Mouse (Mus musculus) intestine, embryonic 14.5 days (tissue): ENCODE data around the gene Tas1r1. TPM values are rescaled to one million over a fixed set of nuclear protein-coding genes. Genes with fewer than 3 reads are reported as not detected.
A peak's percentile ranks its signal among the peaks of the same experiment; 100 is the strongest.

ENCODE experiments used
- ATAC-seq: fragments of 200-750 bp; cut with Nextera tagmentation; replicated peaks from 2 replicates; pipeline ENCODE4 v1.8.0; 2017; ENCODE audit warnings: low read depth, moderate number of reproducible peaks, moderate TSS enrichment, moderate library complexity; ENCODE audit not compliant: low FRiP score, low TSS enrichment
- DNase-seq: peaks from one replicate; pipeline ENCODE4 v3.0.0-alpha.2; 2018; ENCODE audit warnings: low spot score
- H3K27ac ChIP-seq: fragments of 300-500 bp; sonication (generic); 2 replicates; pipeline ENCODE4 v1.5.1; 2014; ENCODE audit warnings: low read depth, mild to moderate bottlenecking, control low read depth
- H3K27me3 ChIP-seq: fragments of 300-500 bp; sonication (generic); replicated peaks from 2 replicates; pipeline ENCODE4 v1.6.1; 2014; ENCODE audit warnings: low read length, control low read depth; ENCODE audit not compliant: control insufficient read depth, insufficient read depth
- H3K36me3 ChIP-seq: fragments of 300-500 bp; sonication (generic); 2 replicates; pipeline ENCODE4 v1.6.1; 2014; ENCODE audit warnings: low read length, control low read depth; ENCODE audit not compliant: control insufficient read depth, insufficient read depth
- H3K4me1 ChIP-seq: fragments of 300-500 bp; sonication (generic); replicated peaks from 2 replicates; pipeline ENCODE4 v1.6.1; 2014; ENCODE audit warnings: low read length, control low read depth, mixed read lengths; ENCODE audit not compliant: control insufficient read depth, insufficient read depth
- H3K4me2 ChIP-seq: fragments of 300-500 bp; sonication (generic); 2 replicates; pipeline ENCODE4 v1.6.1; 2014; ENCODE audit warnings: low read length
- H3K4me3 ChIP-seq: fragments of 300-500 bp; sonication (generic); 2 replicates; pipeline ENCODE4 v1.5.1; 2014; ENCODE audit warnings: low read depth, low read length, control low read depth, mixed read lengths
- H3K9ac ChIP-seq: fragments of 300-500 bp; sonication (generic); 2 replicates; pipeline ENCODE4 v1.6.1; 2014; ENCODE audit warnings: mild to moderate bottlenecking, low read length
- H3K9me3 ChIP-seq: fragments of 300-500 bp; sonication (generic); 2 replicates; pipeline ENCODE4 v1.6.1; 2016; ENCODE audit warnings: low read length, control low read depth; ENCODE audit not compliant: control insufficient read depth
- WGBS: fragments of 180-500 bp; shearing (Covaris S2); extraction: QIAGEN DNeasy Blood & Tissue Kit; methylation state at CpG from one replicate; pipeline ENCODE4 v1.1.7; 2014; 5-methylcytosine and 5-hydroxymethylcytosine counted together
- polyA plus RNA-seq: library from polyadenylated mRNA; unstranded; fragments of >200 nt; fragmentation: Nextera tagmentation; extraction: Ambion mirVana; gene quantifications from 2 replicates; pipeline ENCODE4 v1.2.1, GENCODE M21; 2014

Gene Tas1r1
- polyA plus RNA-seq, 1 experiment from 2014 or later = 0.14 TPM

DNA sequence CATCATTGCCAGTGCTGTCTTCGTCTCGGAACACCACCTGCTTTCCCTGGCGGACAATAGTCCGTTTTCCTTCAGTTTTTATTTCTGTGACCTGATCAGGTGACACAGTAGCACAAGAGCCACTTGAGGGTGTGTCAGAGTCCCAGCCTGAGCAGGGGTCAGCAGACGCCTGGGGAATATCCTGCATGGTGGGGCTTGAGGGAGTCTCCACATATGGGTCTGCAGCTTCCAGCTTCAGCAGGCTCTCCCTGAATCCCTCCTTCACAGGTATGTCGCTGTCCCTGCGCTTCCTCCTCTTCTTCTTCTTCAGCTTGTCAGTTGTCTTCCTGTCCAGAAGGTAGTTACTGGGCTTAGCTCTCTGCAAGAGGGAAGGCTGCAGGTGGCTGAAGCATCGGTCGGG is 46.3 kb downstream of the Tas1r1 start:
- Histone ChIP-seq H3K4me2 (no peak overlapping the region), H3K9me3 (no peaks in the 10 kb centered on the region), H3K4me3 (no peak overlapping the region), H3K27ac (no peak overlapping the region), H3K4me1 (peaks cover 16% of the 10 kb centered on the region), H3K9ac (no peak overlapping the region), H3K27me3 (no peaks in the 10 kb centered on the region), H3K36me3 (peaks cover 32% of the 10 kb centered on the region)
- ATAC-seq = no peak
- 92% methylated on average over 9 of the region's 9 CpGs for WGBS
- no peak for DNase-seq

DNA sequence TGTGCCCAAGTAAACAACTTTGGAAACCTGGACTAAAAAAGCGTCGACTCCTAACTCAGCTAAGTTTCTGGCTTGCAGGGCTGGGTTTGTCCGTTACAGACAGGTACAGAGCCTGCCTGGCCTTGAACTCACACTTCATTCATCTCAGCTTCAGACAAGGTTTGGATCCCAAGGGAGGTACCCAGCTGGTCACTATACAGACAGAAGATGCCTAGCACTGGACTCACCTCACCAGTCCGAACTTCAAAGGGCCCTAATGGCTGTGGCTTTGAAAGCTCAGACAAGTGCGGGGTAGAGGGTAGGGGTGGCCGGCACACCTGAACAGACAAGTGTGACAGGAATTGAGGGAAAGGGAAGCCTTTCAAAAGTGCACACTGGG is 49.3 kb downstream of the Tas1r1 start:
- ATAC-seq (peak; percentile 21; the same call in 1 of the 2 replicates), DNase-seq (no peak)
- Histone ChIP-seq H3K4me2 (peak overlapping the region; percentile 91), H3K27me3 (no peaks in the 10 kb centered on the region), H3K36me3 (peaks cover 38% of the 10 kb centered on the region), H3K4me3 (peak overlapping the region; percentile 63), H3K9me3 (no peaks in the 10 kb centered on the region), H3K27ac (peak overlapping the region; percentile 82), H3K9ac (no peak overlapping the region), H3K4me1 (peaks cover 19% of the 10 kb centered on the region)
- 24% methylated on average over 6 of the region's 6 CpGs for WGBS

DNA sequence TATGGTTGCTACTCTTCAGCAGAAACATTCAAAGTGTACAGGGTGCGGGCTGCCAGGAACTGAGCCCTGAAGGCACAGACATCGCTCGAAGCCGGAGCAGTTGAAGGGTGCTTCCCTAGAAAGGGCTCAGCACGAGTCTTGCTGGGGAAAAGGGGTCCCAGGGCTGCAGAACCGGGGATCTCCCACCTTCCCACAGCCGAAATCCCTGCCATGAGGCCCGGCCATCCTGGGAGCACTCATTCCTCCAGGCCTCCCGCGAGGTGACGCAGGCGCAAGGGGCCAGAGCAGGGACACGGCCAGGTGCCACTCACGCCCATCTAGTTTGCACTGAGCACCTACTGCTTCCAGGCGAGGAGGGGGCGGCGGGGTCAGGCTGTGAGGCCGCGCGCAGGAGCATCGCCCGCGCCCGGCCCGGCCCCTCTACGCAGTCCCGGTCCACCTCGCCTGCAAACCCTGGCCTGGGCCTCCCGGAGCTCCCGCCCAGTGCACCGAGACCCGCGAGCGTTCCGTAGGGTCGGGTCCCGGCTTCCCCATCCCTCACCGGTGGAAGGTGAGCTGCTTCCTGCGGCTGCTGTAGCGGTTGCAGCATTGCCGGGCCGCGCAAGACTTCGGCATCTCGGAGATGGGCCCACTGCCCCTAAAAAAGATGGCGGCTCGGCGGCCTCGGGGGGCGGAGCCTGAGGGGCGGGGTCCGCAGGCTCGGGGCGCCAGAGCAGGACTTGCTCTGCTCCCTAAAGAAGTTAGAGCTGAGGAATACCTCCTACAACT is 49.8 kb downstream of the Tas1r1 start, which contains the start of gene Thap3:
TSS of gene Thap3 (minus strand) at position 656 of the 768 bp plus-strand sequence.
- Histone ChIP-seq H3K9me3 (no peaks in the 10 kb centered on the region), H3K4me1 (peaks cover 16% of the 10 kb centered on the region), H3K27me3 (no peaks in the 10 kb centered on the region), H3K4me3 (peak within 1 kb of the TSS; percentile 63), H3K27ac (peak within 1 kb of the TSS; percentile 82), H3K9ac (peak within 1 kb of the TSS; percentile 73), H3K36me3 (peaks cover 39% of the 10 kb centered on the region), H3K4me2 (peak within 1 kb of the TSS; percentile 91)
- 2% methylated on average over 53 of the region's 54 CpGs for WGBS
- peak; percentile 79 for ATAC-seq
- peak; percentile 88 for DNase-seq

DNA sequence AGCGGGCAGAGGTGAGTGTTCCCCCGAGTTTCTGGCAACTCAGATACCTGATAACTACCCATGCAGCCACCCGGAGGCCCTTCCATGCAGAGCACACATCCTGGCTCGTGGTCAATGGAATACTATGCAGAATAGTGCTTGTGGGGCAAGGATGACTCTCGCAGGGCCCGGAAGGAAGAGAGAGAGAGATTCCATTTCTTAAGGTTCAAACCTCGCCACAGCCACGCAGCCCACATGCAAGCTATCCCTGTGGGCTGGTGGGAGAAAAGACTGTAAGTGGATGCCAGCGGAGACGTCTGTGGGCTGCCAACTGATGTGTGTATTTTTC is 50.4 kb downstream of the Tas1r1 start:
- 23% methylated on average over 10 of the region's 10 CpGs for WGBS
- no peaks in the 10 kb centered on the region for H3K9me3 ChIP-seq
- no peak for DNase-seq

DNA sequence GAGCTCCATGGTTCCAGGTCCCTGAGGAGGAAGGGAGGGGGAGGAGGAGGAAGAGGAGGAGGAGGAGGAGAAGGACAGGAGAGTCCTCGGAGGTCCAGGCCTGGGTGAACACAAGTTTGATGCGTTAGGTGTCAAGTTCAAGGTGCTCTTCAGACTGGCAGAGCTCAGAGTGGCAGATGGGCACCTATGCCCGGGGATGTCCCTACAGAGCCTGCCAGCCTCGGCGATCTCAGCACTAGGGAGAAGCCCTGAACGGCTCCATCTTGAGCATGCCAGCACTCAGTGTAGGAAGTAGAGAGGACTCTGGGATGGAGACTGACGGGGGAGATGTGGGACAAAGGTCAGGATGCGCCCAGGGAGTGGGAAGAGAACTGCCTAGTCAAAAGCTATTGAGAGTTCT is 51.7 kb downstream of the Tas1r1 start:
- no peaks in the 10 kb centered on the region for H3K9me3 ChIP-seq
- H3K27me3 ChIP-seq = no peaks in the 10 kb centered on the region
- 60% methylated on average over 8 of the region's 8 CpGs for WGBS
- no peak overlapping the region for H3K4me2 ChIP-seq
- no peak overlapping the region for H3K9ac ChIP-seq
- H3K4me3 ChIP-seq = no peak overlapping the region
- H3K27ac ChIP-seq = no peak overlapping the region
- H3K4me1 ChIP-seq = peaks cover 16% of the 10 kb centered on the region
- peaks cover 41% of the 10 kb centered on the region for H3K36me3 ChIP-seq
- DNase-seq (no peak), ATAC-seq (no peak)

More for the DNA sequence above, 50.4 kb downstream of the Tas1r1 start:
- H3K4me1 ChIP-seq = peaks cover 16% of the 10 kb centered on the region
- peak overlapping the region; percentile 63 for H3K4me3 ChIP-seq
- peaks cover 44% of the 10 kb centered on the region for H3K36me3 ChIP-seq
- peak overlapping the region; percentile 82 for H3K27ac ChIP-seq
- peak overlapping the region; percentile 73 for H3K9ac ChIP-seq
- H3K27me3 ChIP-seq = no peaks in the 10 kb centered on the region
- H3K4me2 ChIP-seq = peak overlapping the region; percentile 91
- ATAC-seq = no peak

DNA sequence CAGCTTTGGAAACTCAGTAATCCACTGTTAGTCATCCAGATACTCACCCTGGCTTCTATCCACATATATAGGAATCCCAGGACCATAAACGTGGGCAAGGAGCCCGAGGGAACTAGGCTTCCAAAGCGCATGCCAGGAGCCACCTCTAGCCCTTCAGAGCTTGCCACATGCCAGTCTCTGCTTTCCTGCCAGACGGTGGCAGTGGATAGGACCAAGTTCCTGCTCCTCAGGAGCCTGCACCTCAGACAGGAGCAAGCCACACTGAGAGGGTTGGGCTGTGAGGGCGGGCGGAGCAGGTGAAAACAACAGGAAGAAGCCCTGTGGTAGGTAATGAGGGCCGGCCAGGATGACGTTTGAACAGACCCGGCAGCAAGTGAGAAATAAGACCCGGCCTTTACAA is 52.5 kb downstream of the Tas1r1 start:
- 28% methylated on average over 10 of the region's 10 CpGs for WGBS
- no peaks in the 10 kb centered on the region for H3K27me3 ChIP-seq
- H3K4me1 ChIP-seq = peaks cover 16% of the 10 kb centered on the region
- H3K4me2 ChIP-seq = no peak overlapping the region
- peaks cover 37% of the 10 kb centered on the region for H3K36me3 ChIP-seq
- DNase-seq (no peak), ATAC-seq (no peak)
- H3K9ac ChIP-seq = no peak overlapping the region
- H3K4me3 ChIP-seq = no peak overlapping the region
- H3K9me3 ChIP-seq = no peaks in the 10 kb centered on the region
- no peak overlapping the region; the same call in 1 of the 2 replicates for H3K27ac ChIP-seq

DNA sequence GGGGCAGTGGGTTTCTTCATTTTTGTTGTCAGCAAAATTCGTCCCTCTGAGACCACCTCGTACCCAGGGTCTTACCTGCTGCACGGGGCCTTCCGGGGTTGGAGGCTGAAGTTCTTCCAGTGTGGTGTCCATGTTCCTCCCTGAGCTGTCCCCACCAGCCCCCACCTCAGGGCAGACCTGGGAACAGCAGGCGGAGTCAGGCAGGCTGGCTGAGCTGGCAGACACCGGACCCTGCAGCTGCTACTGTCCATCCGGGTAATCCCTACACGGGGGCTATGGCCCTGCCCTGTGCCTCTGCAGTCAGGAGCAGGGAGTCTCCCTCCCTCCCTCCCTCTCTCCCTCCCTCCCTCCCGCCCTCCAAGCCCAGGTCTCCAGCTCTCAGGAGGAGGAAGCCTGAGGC is 54.8 kb downstream of the Tas1r1 start:
- Histone ChIP-seq H3K4me2 (no peak overlapping the region), H3K4me1 (peaks cover 12% of the 10 kb centered on the region), H3K9me3 (no peaks in the 10 kb centered on the region), H3K27ac (no peak overlapping the region), H3K9ac (no peak overlapping the region), H3K27me3 (no peaks in the 10 kb centered on the region), H3K4me3 (no peak overlapping the region), H3K36me3 (peaks cover 46% of the 10 kb centered on the region)
- no peak for DNase-seq
- ATAC-seq = no peak
- WGBS = 38% methylated on average over 8 of the region's 9 CpGs

DNA sequence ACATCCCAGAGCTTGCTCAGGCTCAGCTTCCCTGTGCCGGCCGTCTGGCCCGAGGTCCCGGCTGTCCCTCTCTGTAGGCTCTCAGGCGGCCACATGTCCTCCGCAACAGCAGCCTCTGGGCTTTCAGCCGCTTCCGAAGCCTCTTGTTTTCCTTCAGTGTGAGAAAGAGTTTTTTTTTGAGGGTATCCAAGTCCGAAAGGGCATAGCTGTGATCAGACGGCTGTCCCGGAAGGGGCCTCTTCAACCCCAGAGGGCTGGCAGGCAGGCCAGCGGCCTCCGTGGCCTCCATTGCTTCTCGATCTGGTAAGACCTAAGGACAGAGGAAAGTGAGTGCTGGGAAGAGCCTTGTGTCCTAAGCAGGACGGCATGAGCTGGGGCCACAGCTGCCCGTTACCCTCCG is 55.3 kb downstream of the Tas1r1 start:
- 61% methylated on average over 17 of the region's 17 CpGs for WGBS

DNA sequence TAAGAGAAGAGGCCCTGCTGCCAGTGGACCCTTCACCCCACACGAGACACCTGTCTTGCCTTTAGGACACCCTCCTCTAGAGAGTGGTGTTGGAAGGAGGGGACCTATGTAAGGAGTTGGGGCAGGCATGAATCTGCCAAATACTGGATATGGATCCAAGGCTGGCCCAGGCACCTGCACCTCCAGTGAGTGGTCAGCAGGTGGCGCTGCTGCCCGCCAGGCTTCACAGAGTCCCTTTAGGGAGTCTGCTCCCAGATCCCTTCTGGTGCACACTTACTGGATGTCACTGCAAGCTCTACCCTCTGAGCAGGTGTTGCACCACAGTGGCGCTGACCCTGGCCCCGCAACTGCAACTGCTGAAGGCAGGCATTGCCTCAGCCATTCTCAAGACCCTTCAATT is 57.0 kb downstream of the Tas1r1 start:
- H3K4me1 ChIP-seq = no peaks in the 10 kb centered on the region
- H3K27me3 ChIP-seq = no peaks in the 10 kb centered on the region
- no peak overlapping the region for H3K4me3 ChIP-seq
- H3K4me2 ChIP-seq = no peak overlapping the region
- H3K27ac ChIP-seq = no peak overlapping the region
- DNase-seq = peak; percentile 91
- H3K9me3 ChIP-seq = no peaks in the 10 kb centered on the region
- 17% methylated on average over 5 of the region's 5 CpGs for WGBS
- H3K9ac ChIP-seq = no peak overlapping the region
- H3K36me3 ChIP-seq = peaks cover 59% of the 10 kb centered on the region
- ATAC-seq = peak; percentile 67

More for the DNA sequence above, 55.3 kb downstream of the Tas1r1 start:
- no peak for ATAC-seq
- Histone ChIP-seq H3K27ac (no peak overlapping the region), H3K36me3 (peaks cover 49% of the 10 kb centered on the region), H3K9me3 (no peaks in the 10 kb centered on the region), H3K4me1 (peaks cover 10% of the 10 kb centered on the region), H3K4me2 (no peak overlapping the region), H3K27me3 (no peaks in the 10 kb centered on the region), H3K9ac (no peak overlapping the region), H3K4me3 (no peak overlapping the region)
- no peak for DNase-seq
